Mouse (Mus musculus) T-cell, adult 2 months (primary cell): Measurements from ENCODE around the gene Gm17467.
"Not testable (repeated sequence)": the region's sequence is repeated elsewhere in the genome, so short reads cannot be mapped to it uniquely, and the experiment has no call there.

Experiments used
- DNase-seq: peaks from one replicate; pipeline ENCODE4 v3.0.0; 2022; ENCODE audit warnings: low spot score

Gene Gm17467

GRCm38 (mm10) chrX:123704691-123705090, at the start of gene Gm17467:
Gene Gm17467 (minus strand): TSS chrX:123704791.
- DNase-seq = not testable (repeated sequence)
